Mouse (Mus musculus): ENCODE results near the gene Magel2. TPM values are rescaled to one million over a fixed set of nuclear protein-coding genes. Genes with fewer than 3 reads are reported as not detected.

Gene Magel2
- polyA plus RNA-seq (2014; fragmentation: Illumina TruSeq; extraction: RNeasy Lipid Tissue Mini Kit (QIAGEN cat#74804); ENCODE audit: low read depth, low replicate concordance): 0.23 TPM

DNA sequence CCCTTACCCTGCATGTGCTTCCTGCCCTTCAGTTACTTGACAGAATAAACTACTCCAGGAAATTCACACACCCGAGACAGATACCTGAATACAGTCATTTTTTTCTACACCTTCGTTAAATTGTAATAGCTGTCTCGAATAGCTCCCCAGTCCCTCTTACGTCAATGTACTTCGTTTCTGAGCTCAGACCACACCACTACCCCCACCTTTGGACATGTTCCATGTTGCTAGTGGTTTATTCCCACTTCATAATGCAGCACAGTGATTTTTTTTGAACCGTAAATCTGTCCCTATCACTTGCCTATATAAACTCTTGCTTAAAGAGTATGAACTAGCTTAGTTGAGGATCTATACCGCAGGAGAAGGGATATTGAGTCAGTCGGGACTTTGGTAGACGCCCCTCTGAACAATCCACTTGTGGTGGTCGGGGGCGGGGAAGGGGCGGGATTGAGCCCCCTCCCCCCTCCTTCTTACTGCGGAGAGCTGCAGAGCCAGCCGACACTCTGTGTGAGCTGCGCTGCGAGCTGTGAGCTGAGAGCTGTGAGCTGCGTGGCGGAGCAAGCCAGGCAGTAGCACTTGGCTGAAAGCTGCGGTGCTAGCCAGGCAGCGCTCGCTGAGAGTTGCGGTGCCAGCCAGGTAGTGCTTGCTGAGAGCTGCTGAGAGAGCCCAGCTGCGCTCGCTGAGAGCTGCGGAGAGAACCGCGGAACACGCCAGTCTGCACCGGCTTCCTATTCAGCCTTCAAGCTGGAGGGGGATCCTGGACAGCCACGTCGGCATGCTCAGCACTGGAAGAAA, at the start of gene Magel2:
Gene Magel2, plus strand, starts transcription at position 501 of the 795 bp plus-strand sequence.

DNA sequence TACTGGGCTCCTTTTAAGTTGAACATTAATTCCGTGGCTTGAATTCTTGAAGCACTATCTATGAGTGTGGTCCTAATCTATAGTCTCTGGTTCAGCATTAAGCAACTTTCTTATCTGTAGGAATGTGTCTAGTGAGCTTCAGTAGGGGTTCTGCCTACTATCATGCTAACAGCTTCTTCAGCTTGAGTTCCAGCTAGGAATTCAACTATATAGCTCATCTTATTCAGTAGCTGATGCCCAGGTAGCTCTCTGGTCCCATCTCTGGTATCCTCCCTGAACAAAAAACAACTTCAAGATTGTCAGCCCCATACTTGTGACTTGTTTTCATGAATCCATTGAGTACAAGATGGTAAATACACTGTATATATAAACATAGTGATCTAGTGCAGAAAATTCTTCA, 30.5 kb upstream of the Magel2 start, which contains the start of gene Ndn:
Gene Ndn, plus strand, starts transcription at position 301 of the 400 bp plus-strand sequence.

DNA sequence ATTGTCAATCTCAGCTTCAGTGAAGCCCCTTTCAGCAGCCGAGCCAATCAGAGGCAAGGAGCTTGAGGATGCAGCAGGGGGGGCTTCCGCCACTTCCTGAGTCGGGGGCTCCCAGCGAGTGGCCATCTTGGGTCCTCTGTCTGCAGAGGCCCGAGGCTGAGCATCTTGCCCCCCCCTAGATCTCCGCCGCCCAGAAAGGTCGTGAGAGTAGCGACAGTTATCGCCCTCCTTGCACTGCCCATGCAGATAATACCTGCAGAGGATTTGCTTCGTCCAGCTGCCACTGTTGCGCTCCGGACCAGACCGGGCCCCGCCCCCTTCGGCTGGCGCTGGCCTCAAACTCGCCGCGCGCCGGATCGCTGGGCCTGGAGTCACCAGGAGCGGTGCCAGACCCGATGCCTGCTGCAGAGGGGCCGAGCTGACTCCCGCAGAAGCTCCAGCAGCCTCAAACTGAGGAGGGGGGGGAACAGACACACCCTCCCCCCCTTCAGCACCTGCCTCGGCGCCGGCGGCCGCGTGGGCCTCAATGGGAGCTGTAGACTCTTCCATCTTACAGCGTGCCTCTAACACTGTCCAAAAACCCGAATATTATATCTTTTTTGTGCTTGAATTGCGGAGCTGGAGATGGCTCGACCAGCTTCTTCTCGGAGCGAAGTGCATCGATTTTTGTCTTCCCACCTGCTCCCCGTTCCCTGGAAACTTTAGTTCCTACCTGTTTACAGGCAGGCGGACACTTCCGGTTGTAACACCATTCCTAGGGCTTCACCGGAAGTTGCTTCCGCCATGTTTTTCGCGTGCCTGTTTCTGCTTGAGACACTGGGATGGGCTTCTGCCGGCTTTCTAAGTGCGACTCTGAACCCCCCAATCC, 42.9 kb downstream of the Magel2 start, which contains the start of gene Mkrn3:
Gene Mkrn3, minus strand, starts transcription at position 647 of the 868 bp plus-strand sequence.

Other genes starting within 250 kb of the Magel2 start
- 31.2 TPM for gene Ndn, start 30.4 kb upstream of the Magel2 start, polyA plus RNA-seq (2014; fragmentation: Illumina TruSeq; extraction: RNeasy Lipid Tissue Mini Kit (QIAGEN cat#74804); ENCODE audit: low read depth, low replicate concordance)
- 0.87 TPM for gene Mkrn3, start 43.1 kb downstream of the Magel2 start, polyA plus RNA-seq (2014; fragmentation: Illumina TruSeq; extraction: RNeasy Lipid Tissue Mini Kit (QIAGEN cat#74804); ENCODE audit: low read depth, low replicate concordance)
- gene Peg12, start 87.5 kb downstream of the Magel2 start, polyA plus RNA-seq (2014; fragmentation: Illumina TruSeq; extraction: RNeasy Lipid Tissue Mini Kit (QIAGEN cat#74804); ENCODE audit: low read depth, low replicate concordance): 0.99 TPM